Mouse (Mus musculus): ENCODE measurements at regions not wholly inside any gene's neighbourhood (a gene's known extent, or its start where the extent isn't known, plus 50 kb on each side); places are given as distances from the start of the nearest gene placed in this dataset.

DNA sequence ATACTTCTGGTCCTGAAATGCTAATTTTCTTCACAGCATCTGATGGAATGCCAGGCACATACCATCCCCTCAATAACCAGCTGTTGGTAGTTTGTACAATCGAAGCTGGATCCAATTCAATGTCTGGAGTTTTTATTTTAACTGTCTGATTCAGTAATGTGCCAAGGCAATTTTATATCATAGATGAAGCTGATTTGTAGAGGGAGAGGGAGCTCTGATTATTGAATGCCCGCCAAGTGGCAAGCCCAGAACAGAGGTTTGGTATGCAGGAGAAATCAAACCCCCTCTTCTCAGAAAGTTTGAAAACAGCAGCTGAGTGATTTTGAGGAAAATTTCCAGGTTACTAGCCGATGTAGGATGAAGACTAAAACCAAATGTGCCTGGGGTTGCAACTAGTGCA lies 218.3 kb upstream of the Clnk start:
- no peak overlapping the region for H3K4me3 ChIP-seq (replicated peaks; ENCODE audit: low read length)
- no peaks in the 10 kb centered on the region for H3K4me1 ChIP-seq (ENCODE audit: control insufficient read depth, insufficient read depth, low read length)
- H3K9me3 ChIP-seq (ENCODE audit: control insufficient read depth, low read length): no peaks in the 10 kb centered on the region
- H3K4me2 ChIP-seq (replicated peaks; ENCODE audit: low read depth, low read length, severe bottlenecking): no peak overlapping the region
- TF ChIP-seq POLR2A (IDR thresholded peaks at IDR 0.05; ENCODE audit: borderline replicate concordance, extremely low read depth, insufficient read depth, insufficient read length): no peak
- no peak overlapping the region for H3K9ac ChIP-seq (ENCODE audit: low read depth, low read length, severe bottlenecking)
- H3K27me3 ChIP-seq (ENCODE audit: control insufficient read depth, insufficient read depth, low read length): no peaks in the 10 kb centered on the region
- 38% methylated on average over 3 of the region's 3 CpGs for WGBS
- ATAC-seq (ENCODE audit: low FRiP score, low read depth): peak; percentile 41; the same call in 1 of the 2 replicates
- peak; percentile 55 for DNase-seq (ENCODE audit: low spot score)
- H3K36me3 ChIP-seq (ENCODE audit: control insufficient read depth, insufficient read depth, low read length): no peaks in the 10 kb centered on the region
- no peak overlapping the region for H3K27ac ChIP-seq (replicated peaks; ENCODE audit: low read depth, low read length)

DNA sequence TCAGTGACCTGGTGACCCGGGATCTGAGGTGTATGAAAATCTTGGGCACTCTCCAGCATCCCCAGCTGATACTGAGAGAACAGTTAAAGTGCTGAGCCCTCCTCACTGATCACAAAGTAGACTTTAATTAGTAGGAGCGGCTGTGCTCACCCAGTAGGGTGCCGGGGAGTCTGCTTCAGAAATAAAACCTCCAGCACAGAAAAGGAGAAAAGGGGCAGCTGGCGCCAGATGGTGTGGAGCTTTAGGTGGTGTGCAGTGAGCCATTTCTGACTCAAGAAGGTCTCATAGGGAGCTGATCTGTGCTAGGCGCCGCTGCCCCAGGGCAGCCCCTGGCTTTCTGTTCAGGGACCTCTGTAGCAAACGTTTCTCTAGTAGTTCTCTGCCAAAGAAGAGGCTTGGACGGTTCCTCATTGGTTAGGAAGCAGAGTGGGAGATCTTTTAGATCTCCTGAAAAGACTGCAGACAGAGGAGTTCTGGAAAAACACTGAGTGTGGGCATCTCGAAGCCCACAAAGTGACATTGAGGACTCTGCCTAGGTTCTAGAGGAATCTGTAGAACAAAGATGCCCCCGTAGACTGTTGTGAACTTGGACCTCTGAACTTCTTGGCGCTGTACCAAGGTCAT lies 200.1 kb upstream of the Clnk start:
- ATAC-seq (ENCODE audit: low FRiP score, low read depth): peak; percentile 41; the same call in 1 of the 2 replicates
- Histone ChIP-seq H3K9me3 (ENCODE audit: control insufficient read depth, low read length) (no peaks in the 10 kb centered on the region), H3K27me3 (ENCODE audit: control insufficient read depth, insufficient read depth, low read length) (no peaks in the 10 kb centered on the region), H3K4me2 (replicated peaks; ENCODE audit: low read depth, low read length, severe bottlenecking) (no peak overlapping the region), H3K36me3 (ENCODE audit: control insufficient read depth, insufficient read depth, low read length) (no peaks in the 10 kb centered on the region), H3K9ac (ENCODE audit: low read depth, low read length, severe bottlenecking) (no peak overlapping the region), H3K4me3 (replicated peaks; ENCODE audit: low read length) (no peak overlapping the region), H3K27ac (replicated peaks; ENCODE audit: low read depth, low read length) (no peak overlapping the region), H3K4me1 (ENCODE audit: control insufficient read depth, insufficient read depth, low read length) (no peaks in the 10 kb centered on the region)
- TF ChIP-seq POLR2A (IDR thresholded peaks at IDR 0.05; ENCODE audit: borderline replicate concordance, extremely low read depth, insufficient read depth, insufficient read length): no peak
- WGBS: 37% methylated on average over 11 of the region's 11 CpGs
- no peak for DNase-seq (ENCODE audit: low spot score)

DNA sequence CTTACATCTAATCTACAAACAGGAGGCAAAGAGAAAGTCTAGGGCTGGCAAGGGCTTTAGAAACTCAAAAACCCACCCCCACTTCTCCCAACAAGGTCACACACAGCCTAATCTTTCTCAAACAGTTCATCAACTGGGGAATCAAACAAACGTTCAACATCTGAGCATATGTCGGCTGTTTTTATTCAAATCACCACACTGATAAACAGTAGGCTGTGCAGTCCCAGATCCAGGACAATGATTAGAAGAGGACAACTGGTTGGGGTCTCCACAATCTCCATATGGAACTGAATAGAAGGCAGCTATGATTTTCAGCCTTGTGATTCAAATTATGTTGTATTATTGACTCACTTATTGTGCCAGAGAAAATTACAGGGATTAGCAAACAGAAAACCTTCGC lies 193.1 kb upstream of the Clnk start:
- no peaks in the 10 kb centered on the region for H3K27me3 ChIP-seq (ENCODE audit: control insufficient read depth, insufficient read depth, low read length)
- WGBS: 67% methylated on average over 3 of the region's 3 CpGs
- H3K36me3 ChIP-seq (ENCODE audit: control insufficient read depth, insufficient read depth, low read length): no peaks in the 10 kb centered on the region
- peaks cover 3% of the 10 kb centered on the region; the same call in 1 of the 2 replicates for H3K4me1 ChIP-seq (ENCODE audit: control insufficient read depth, insufficient read depth, low read length)
- H3K4me3 ChIP-seq (replicated peaks; ENCODE audit: low read length): no peak overlapping the region
- H3K9me3 ChIP-seq (ENCODE audit: control insufficient read depth, low read length): no peaks in the 10 kb centered on the region
- H3K4me2 ChIP-seq (replicated peaks; ENCODE audit: low read depth, low read length, severe bottlenecking): no peak overlapping the region
- no peak overlapping the region for H3K9ac ChIP-seq (ENCODE audit: low read depth, low read length, severe bottlenecking)
- DNase-seq (ENCODE audit: low spot score) (no peak), ATAC-seq (ENCODE audit: low FRiP score, low read depth) (no peak)
- no peak overlapping the region for H3K27ac ChIP-seq (replicated peaks; ENCODE audit: low read depth, low read length)
- TF ChIP-seq POLR2A (IDR thresholded peaks at IDR 0.05; ENCODE audit: borderline replicate concordance, extremely low read depth, insufficient read depth, insufficient read length): no peak

DNA sequence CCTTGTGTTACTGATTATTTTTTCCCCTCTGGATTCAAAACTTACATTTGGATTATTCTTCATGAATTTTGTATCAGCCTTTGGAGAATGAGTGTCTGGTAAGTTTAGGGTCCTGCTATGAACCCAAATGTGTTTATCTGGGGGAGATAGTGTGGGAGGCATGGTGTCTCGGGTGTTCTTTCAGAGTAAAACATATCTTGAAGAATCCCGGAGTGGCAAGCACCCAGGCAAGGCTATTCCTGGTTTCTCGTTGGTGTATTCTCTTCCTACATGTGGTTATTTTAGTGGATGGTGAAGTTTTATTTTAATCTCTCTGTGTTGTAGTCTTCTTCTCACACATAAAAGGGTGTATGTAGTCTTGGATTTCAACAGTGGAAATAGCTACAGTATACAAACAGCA lies 186.4 kb upstream of the Clnk start:
- no peaks in the 10 kb centered on the region for H3K27me3 ChIP-seq (ENCODE audit: control insufficient read depth, insufficient read depth, low read length)
- no peak overlapping the region for H3K9ac ChIP-seq (ENCODE audit: low read depth, low read length, severe bottlenecking)
- no peak overlapping the region for H3K27ac ChIP-seq (replicated peaks; ENCODE audit: low read depth, low read length)
- H3K4me3 ChIP-seq (replicated peaks; ENCODE audit: low read length): no peak overlapping the region
- no peak for TF ChIP-seq POLR2A (IDR thresholded peaks at IDR 0.05; ENCODE audit: borderline replicate concordance, extremely low read depth, insufficient read depth, insufficient read length)
- H3K4me2 ChIP-seq (replicated peaks; ENCODE audit: low read depth, low read length, severe bottlenecking): no peak overlapping the region
- no peaks in the 10 kb centered on the region for H3K9me3 ChIP-seq (ENCODE audit: control insufficient read depth, low read length)
- ATAC-seq (ENCODE audit: low FRiP score, low read depth): no peak
- no peak for DNase-seq (ENCODE audit: low spot score)
- H3K36me3 ChIP-seq (ENCODE audit: control insufficient read depth, insufficient read depth, low read length): no peaks in the 10 kb centered on the region
- H3K4me1 ChIP-seq (ENCODE audit: control insufficient read depth, insufficient read depth, low read length): no peaks in the 10 kb centered on the region
- 93% methylated on average over 3 of the region's 3 CpGs for WGBS

DNA sequence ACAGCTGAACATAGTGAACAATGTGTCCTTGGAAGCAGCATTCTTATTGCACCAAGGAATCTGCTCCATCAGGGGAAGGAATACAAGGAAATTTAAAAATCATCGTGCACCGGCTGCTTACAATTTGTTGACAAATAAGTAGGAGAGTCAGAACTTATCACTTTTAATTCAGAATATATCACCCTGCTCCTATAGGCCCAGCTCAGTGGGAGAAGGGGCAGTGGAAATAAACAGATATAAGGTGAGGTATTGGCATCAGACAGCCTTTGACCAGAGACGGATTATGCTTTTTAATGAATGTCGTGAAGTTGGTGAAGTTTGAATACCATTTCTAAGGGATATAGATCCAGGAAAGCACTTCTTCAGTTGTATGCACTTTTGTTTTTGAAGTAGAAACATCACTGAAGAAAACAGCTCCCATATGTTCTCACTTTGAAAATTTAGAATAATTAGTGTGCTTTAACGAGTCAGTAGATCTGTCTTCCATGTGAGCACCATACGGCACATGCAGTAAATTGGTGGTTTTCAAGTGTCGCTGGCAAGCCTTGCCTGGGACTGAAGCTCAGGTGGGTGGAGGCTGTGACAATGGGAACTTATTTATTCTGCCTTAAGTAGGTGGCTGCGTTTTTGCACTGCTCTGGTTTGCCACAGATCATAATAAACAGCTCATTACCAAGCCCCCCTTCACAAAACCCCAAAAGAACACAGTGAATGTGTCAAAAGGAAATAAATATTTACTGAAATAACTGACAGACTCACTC lies 176.1 kb upstream of the Clnk start:
- no peak for DNase-seq (ENCODE audit: low spot score)
- H3K9me3 ChIP-seq (ENCODE audit: control insufficient read depth, low read length): no peaks in the 10 kb centered on the region
- no peak for ATAC-seq (ENCODE audit: low FRiP score, low read depth)
- H3K4me2 ChIP-seq (replicated peaks; ENCODE audit: low read depth, low read length, severe bottlenecking): no peak overlapping the region
- no peak for TF ChIP-seq POLR2A (IDR thresholded peaks at IDR 0.05; ENCODE audit: borderline replicate concordance, extremely low read depth, insufficient read depth, insufficient read length)
- 46% methylated on average over 8 of the region's 8 CpGs for WGBS
- H3K27ac ChIP-seq (replicated peaks; ENCODE audit: low read depth, low read length): no peak overlapping the region
- H3K4me1 ChIP-seq (ENCODE audit: control insufficient read depth, insufficient read depth, low read length): no peaks in the 10 kb centered on the region
- H3K4me3 ChIP-seq (replicated peaks; ENCODE audit: low read length): no peak overlapping the region
- H3K27me3 ChIP-seq (ENCODE audit: control insufficient read depth, insufficient read depth, low read length): no peaks in the 10 kb centered on the region
- H3K9ac ChIP-seq (ENCODE audit: low read depth, low read length, severe bottlenecking): no peak overlapping the region
- no peaks in the 10 kb centered on the region for H3K36me3 ChIP-seq (ENCODE audit: control insufficient read depth, insufficient read depth, low read length)
